Mouse (Mus musculus) stomach, embryonic 15.5 days (tissue): ENCODE results near the gene Itga9. TPM values are rescaled to one million over a fixed set of nuclear protein-coding genes. Genes with fewer than 3 reads are reported as not detected.

ENCODE experiments used
- ATAC-seq: fragments of 200-750 bp; cut with Nextera tagmentation; 2 replicates; pipeline ENCODE4 v1.8.0; 2017; ENCODE audit warnings: low read depth, moderate number of reproducible peaks, moderate TSS enrichment; ENCODE audit not compliant: insufficient read depth, low FRiP score
- H3K27ac ChIP-seq: fragments of 300-500 bp; sonication (generic); 2 replicates; pipeline ENCODE4 v1.5.1; 2015; ENCODE audit warnings: mild to moderate bottlenecking, inconsistent platforms
- H3K27me3 ChIP-seq: fragments of 300-500 bp; sonication (generic); replicated peaks from 2 replicates; pipeline ENCODE4 v1.6.1; 2015; ENCODE audit warnings: inconsistent platforms
- H3K36me3 ChIP-seq: fragments of 300-500 bp; sonication (generic); 2 replicates; pipeline ENCODE4 v1.6.1; 2015; ENCODE audit warnings: inconsistent platforms
- H3K4me1 ChIP-seq: fragments of 300-500 bp; sonication (generic); 2 replicates; pipeline ENCODE4 v1.6.1; 2015; ENCODE audit warnings: inconsistent platforms
- H3K4me2 ChIP-seq: fragments of 300-500 bp; sonication (generic); 2 replicates; pipeline ENCODE4 v1.6.1; 2015; ENCODE audit warnings: mild to moderate bottlenecking, inconsistent platforms
- H3K4me3 ChIP-seq: fragments of 300-500 bp; sonication (generic); replicated peaks from 2 replicates; pipeline ENCODE4 v1.5.1; 2015; ENCODE audit warnings: inconsistent platforms
- H3K9ac ChIP-seq: fragments of 300-500 bp; sonication (generic); 2 replicates; pipeline ENCODE4 v1.6.1; 2015; ENCODE audit warnings: inconsistent platforms
- H3K9me3 ChIP-seq: fragments of 300-500 bp; sonication (generic); 2 replicates; pipeline ENCODE4 v1.6.1; 2016; ENCODE audit warnings: inconsistent platforms
- WGBS: fragments of 180-500 bp; shearing (Covaris S2); methylation state at CpG from one replicate; pipeline ENCODE4 v1.1.7; 2015; 5-methylcytosine and 5-hydroxymethylcytosine counted together
- polyA plus RNA-seq: library from polyadenylated mRNA; unstranded; fragments of >200 nt; fragmentation: Nextera tagmentation; extraction: Ambion mirVana; gene quantifications from 2 replicates; pipeline ENCODE4 v1.2.1, GENCODE M21; 2015

The Itga9 gene
- polyA plus RNA-seq, 1 experiment from 2014 or later, result 17.6 TPM

- ATAC-seq, result no peak
These were observed 322.2 kb downstream of the Itga9 start for GRCm38 (mm10) chr9:118928656-118929055.

GRCm38 (mm10) chr9:118930611-118931010, 324.1 kb downstream of the Itga9 start:
- H3K27ac ChIP-seq, result no peak overlapping the region
- ATAC-seq, result no peak
- no peak overlapping the region for H3K4me2 ChIP-seq
- 76% methylated on average over 9 of the region's 9 CpGs for WGBS
- peaks cover 22% of the 10 kb centered on the region for H3K4me1 ChIP-seq
- H3K9me3 ChIP-seq, result no peaks in the 10 kb centered on the region
- H3K27me3 ChIP-seq, result no peaks in the 10 kb centered on the region
- H3K9ac ChIP-seq, result no peak overlapping the region
- H3K36me3 ChIP-seq, result no peaks in the 10 kb centered on the region; the same call in 1 of the 2 replicates
- H3K4me3 ChIP-seq, result no peak overlapping the region

More at GRCm38 (mm10) chr9:118928656-118929055, 322.2 kb downstream of the Itga9 start:
- WGBS, result 40% methylated on average over 7 of the region's 7 CpGs
- Histone ChIP-seq H3K9me3 (no peaks in the 10 kb centered on the region), H3K27ac (peak overlapping the region; percentile 92), H3K4me3 (peak overlapping the region; percentile 75), H3K4me2 (peak overlapping the region; percentile 90), H3K36me3 (no peaks in the 10 kb centered on the region; the same call in 1 of the 2 replicates), H3K4me1 (peaks cover 28% of the 10 kb centered on the region), H3K27me3 (no peaks in the 10 kb centered on the region), H3K9ac (0 out of 2 replicates have a peak overlapping the region, but pooled peaks have one; percentile 23)

GRCm38 (mm10) chr9:118933800-118934199, 327.3 kb downstream of the Itga9 start:
- Histone ChIP-seq H3K27ac (no peak overlapping the region), H3K36me3 (no peaks in the 10 kb centered on the region; the same call in 1 of the 2 replicates), H3K9me3 (no peaks in the 10 kb centered on the region), H3K9ac (no peak overlapping the region), H3K4me1 (peaks cover 10% of the 10 kb centered on the region; the same call in 1 of the 2 replicates), H3K4me3 (no peak overlapping the region), H3K4me2 (no peak overlapping the region), H3K27me3 (no peaks in the 10 kb centered on the region)
- 86% methylated on average over 9 of the region's 9 CpGs for WGBS
- no peak for ATAC-seq

GRCm38 (mm10) chr9:118934319-118934718, 327.8 kb downstream of the Itga9 start:
- H3K9ac ChIP-seq, result no peak overlapping the region
- peak overlapping the region; percentile 42; the same call in 1 of the 2 replicates for H3K27ac ChIP-seq
- no peaks in the 10 kb centered on the region; the same call in 1 of the 2 replicates for H3K36me3 ChIP-seq

GRCm38 (mm10) chr9:118935098-118935497, 328.6 kb downstream of the Itga9 start:
- Histone ChIP-seq H3K9me3 (no peaks in the 10 kb centered on the region), H3K27ac (no peak overlapping the region), H3K4me3 (no peak overlapping the region), H3K9ac (no peak overlapping the region), H3K27me3 (no peaks in the 10 kb centered on the region), H3K36me3 (no peaks in the 10 kb centered on the region; the same call in 1 of the 2 replicates), H3K4me1 (peaks cover 14% of the 10 kb centered on the region), H3K4me2 (no peak overlapping the region)
- no peak for ATAC-seq
- WGBS, result 62% methylated on average over 13 of the region's 13 CpGs

More at GRCm38 (mm10) chr9:118934319-118934718, 327.8 kb downstream of the Itga9 start:
- 49% methylated on average over 12 of the region's 12 CpGs for WGBS
- H3K4me2 ChIP-seq, result no peak overlapping the region
- no peaks in the 10 kb centered on the region for H3K9me3 ChIP-seq
- H3K27me3 ChIP-seq, result no peaks in the 10 kb centered on the region
- H3K4me1 ChIP-seq, result peaks cover 12% of the 10 kb centered on the region
- H3K4me3 ChIP-seq, result no peak overlapping the region
- ATAC-seq, result no peak

- Histone ChIP-seq H3K27me3 (no peaks in the 10 kb centered on the region), H3K4me1 (peaks cover 9% of the 10 kb centered on the region; the same call in 1 of the 2 replicates), H3K4me3 (no peak overlapping the region), H3K27ac (no peak overlapping the region), H3K9ac (no peak overlapping the region), H3K36me3 (no peaks in the 10 kb centered on the region), H3K4me2 (no peak overlapping the region), H3K9me3 (no peaks in the 10 kb centered on the region)
- no peak for ATAC-seq
- 73% methylated on average over 12 of the region's 12 CpGs for WGBS
These were observed 329.6 kb downstream of the Itga9 start for GRCm38 (mm10) chr9:118936071-118936470.

- Histone ChIP-seq H3K27me3 (no peaks in the 10 kb centered on the region), H3K9me3 (no peaks in the 10 kb centered on the region), H3K4me1 (peaks cover 9% of the 10 kb centered on the region; the same call in 1 of the 2 replicates), H3K9ac (no peak overlapping the region), H3K4me3 (no peak overlapping the region), H3K36me3 (no peaks in the 10 kb centered on the region), H3K4me2 (no peak overlapping the region), H3K27ac (no peak overlapping the region)
- WGBS, result 80% methylated on average over 3 of the region's 3 CpGs
- ATAC-seq, result no peak
These were observed 331.0 kb downstream of the Itga9 start for GRCm38 (mm10) chr9:118937515-118937914.

- 0 out of 2 replicates have a peak overlapping the region, but pooled peaks have one; percentile 6 for H3K27ac ChIP-seq
- H3K9ac ChIP-seq, result no peak overlapping the region
- ATAC-seq, result no peak
- no peaks in the 10 kb centered on the region for H3K36me3 ChIP-seq
- no peaks in the 10 kb centered on the region for H3K9me3 ChIP-seq
- WGBS, result 30% methylated on average over 13 of the region's 13 CpGs
- H3K27me3 ChIP-seq, result no peaks in the 10 kb centered on the region
- H3K4me1 ChIP-seq, result peaks cover 9% of the 10 kb centered on the region; the same call in 1 of the 2 replicates
- no peak overlapping the region for H3K4me2 ChIP-seq
- no peak overlapping the region for H3K4me3 ChIP-seq
These were observed 332.9 kb downstream of the Itga9 start for GRCm38 (mm10) chr9:118939410-118939809.

GRCm38 (mm10) chr9:118939831-118940230, 333.3 kb downstream of the Itga9 start:
- peaks cover 9% of the 10 kb centered on the region; the same call in 1 of the 2 replicates for H3K4me1 ChIP-seq
- H3K9ac ChIP-seq, result no peak overlapping the region
- no peak overlapping the region for H3K4me2 ChIP-seq
- H3K4me3 ChIP-seq, result no peak overlapping the region
- WGBS, result 74% methylated on average over 12 of the region's 12 CpGs
- ATAC-seq, result no peak
- no peaks in the 10 kb centered on the region for H3K36me3 ChIP-seq
- H3K27ac ChIP-seq, result 0 out of 2 replicates have a peak overlapping the region, but pooled peaks have one; percentile 6
- H3K9me3 ChIP-seq, result no peaks in the 10 kb centered on the region
- H3K27me3 ChIP-seq, result no peaks in the 10 kb centered on the region

- ATAC-seq, result no peak
- H3K27me3 ChIP-seq, result no peaks in the 10 kb centered on the region
- no peak overlapping the region for H3K27ac ChIP-seq
- no peaks in the 10 kb centered on the region for H3K36me3 ChIP-seq
- 76% methylated on average over 12 of the region's 12 CpGs for WGBS
- no peaks in the 10 kb centered on the region for H3K9me3 ChIP-seq
- no peak overlapping the region for H3K4me2 ChIP-seq
- H3K9ac ChIP-seq, result no peak overlapping the region
- peaks cover 9% of the 10 kb centered on the region; the same call in 1 of the 2 replicates for H3K4me1 ChIP-seq
- H3K4me3 ChIP-seq, result no peak overlapping the region
These were observed 334.2 kb downstream of the Itga9 start for GRCm38 (mm10) chr9:118940591-118941207.

GRCm38 (mm10) chr9:118942030-118942429, 335.5 kb downstream of the Itga9 start:
- no peak overlapping the region for H3K9ac ChIP-seq
- no peaks in the 10 kb centered on the region for H3K9me3 ChIP-seq
- H3K36me3 ChIP-seq, result no peaks in the 10 kb centered on the region
- H3K4me2 ChIP-seq, result no peak overlapping the region
- 82% methylated on average over 4 of the region's 4 CpGs for whole genome bisulfite sequencing
- ATAC-seq, result no peak
- no peak overlapping the region for H3K4me3 ChIP-seq
- H3K27ac ChIP-seq, result no peak overlapping the region
- no peaks in the 10 kb centered on the region for H3K27me3 ChIP-seq
- peaks cover 6% of the 10 kb centered on the region; the same call in 1 of the 2 replicates for H3K4me1 ChIP-seq

- no peaks in the 10 kb centered on the region for H3K27me3 ChIP-seq
- 60% methylated on average over 5 of the region's 5 CpGs for WGBS
- no peak; the same call in 1 of the 2 replicates for ATAC-seq
These were observed 337.5 kb downstream of the Itga9 start for GRCm38 (mm10) chr9:118943941-118944340.

More at GRCm38 (mm10) chr9:118943941-118944340, 337.5 kb downstream of the Itga9 start:
- no peaks in the 10 kb centered on the region for H3K36me3 ChIP-seq
- H3K4me3 ChIP-seq, result no peak overlapping the region
- H3K4me2 ChIP-seq, result no peak overlapping the region
- H3K27ac ChIP-seq, result no peak overlapping the region
- peaks cover 6% of the 10 kb centered on the region; the same call in 1 of the 2 replicates for H3K4me1 ChIP-seq
- H3K9me3 ChIP-seq, result no peaks in the 10 kb centered on the region
- H3K9ac ChIP-seq, result no peak overlapping the region
